Mouse (Mus musculus) olfactory bulb, adult 2 months (tissue): ENCODE results near the gene Efna1.

Experiments
- CTCF ChIP-seq: fragments of 200-500 bp; IDR thresholded peaks from 2 replicates; pipeline ENCODE4 v1.5.1; 2012; ENCODE audit warnings: low read depth, mild to moderate bottlenecking, low read length, moderate library complexity; ENCODE audit not compliant: insufficient read depth
- POLR2A ChIP-seq: fragments of 200-500 bp; IDR thresholded peaks from 2 replicates; pipeline ENCODE4 v1.6.1; 2012; ENCODE audit warnings: mild to moderate bottlenecking, low read depth, low read length, moderate library complexity; ENCODE audit not compliant: insufficient read depth

GRCm38 (mm10) chr3:89296761-89297396, 15.9 kb upstream of the Efna1 start:
- TF ChIP-seq POLR2A (no peak), CTCF (no peak)
